In genomic region chr3:148343633-148344361, GRCm38 (mm10) we compare ENCODE assay signal across 8 mouse cellular contexts.
DNase-seq lines count a peak whose midpoint lies in the region; ATAC-seq lines count a peak whose summit lies in the region.
"Had no signal": no experiment of that assay in that cellular context is flagged by ENCODE, and none has a peak within 500 bp of the region (broad histone marks: within the 10 kb centered on the region; RNA-seq: fewer than 3 reads in every experiment).

No protein-coding gene starts in this region.

- H3K27ac ChIP-seq in midbrain, embryonic 14.5 days (replicated peaks; ENCODE audit: low read depth, low read length): peak overlapping the region; percentile 58

- peaks cover 15% of the 10 kb centered on the region for H3K4me1 ChIP-seq in midbrain, embryonic 14.5 days (ENCODE audit: control insufficient read depth, insufficient read depth, low read length)

- intact Hi-C loops in left cerebral cortex, postnatal 14 days (cut with DNase I): no loop called here

- 2% methylated on average over 10 of the region's 10 CpGs for WGBS in midbrain, embryonic 14.5 days

- no peaks in the 10 kb centered on the region for H3K9me3 ChIP-seq in midbrain, embryonic 14.5 days (ENCODE audit: control insufficient read depth, low read length)

- H3K27me3 ChIP-seq in midbrain, embryonic 14.5 days (ENCODE audit: control insufficient read depth, insufficient read depth, low read length): no peaks in the 10 kb centered on the region

- peak overlapping the region; percentile 27 for H3K4me2 ChIP-seq in midbrain, embryonic 14.5 days (ENCODE audit: low read length)

- peak; percentile 81 for ATAC-seq in midbrain, embryonic 14.5 days (ENCODE audit: low FRiP score, low TSS enrichment)

- no peak overlapping the region for H3K9ac ChIP-seq in midbrain, embryonic 14.5 days (replicated peaks; ENCODE audit: low read length)

- H3K36me3 ChIP-seq in midbrain, embryonic 14.5 days (ENCODE audit: control insufficient read depth, insufficient read depth, low read length): no peaks in the 10 kb centered on the region

- no peak overlapping the region for H3K4me3 ChIP-seq in midbrain, embryonic 14.5 days (replicated peaks; ENCODE audit: low read depth, low read length)
- H3K4me3 ChIP-seq: myocyte had no signal

- DNase-seq in WW6 (ENCODE audit: low read depth, low spot score): peak; percentile 20
- DNase-seq in cerebellum, adult 8-10 months: peak; percentile 10
- peak; percentile 7 to 19 for DNase-seq in frontal cortex, postnatal 14 days (ENCODE audit: low spot score in 2 of 2)
- DNase-seq in heart, postnatal 4 days: peak; percentile 78
- DNase-seq in left cerebral cortex, postnatal 14 days (ENCODE audit: low spot score in 2 of 2): peak; percentile 12 to 33
- peak; percentile 74 for DNase-seq in midbrain, embryonic 14.5 days
- peak; percentile 26 to 54 for DNase-seq in urinary bladder, postnatal 36 days (ENCODE audit: low spot score in 2 of 2)

Comparison
In these comparisons a context has a peak if more than half of its experiments do, and no peak if none do; other contexts are left out.
1. DNase-seq: peak in every context shown above with its lines; median percentile 78 in heart, postnatal 4 days; 74 in midbrain, embryonic 14.5 days; 40 in urinary bladder, postnatal 36 days; 22 in left cerebral cortex, postnatal 14 days; 20 in WW6; 13 in frontal cortex, postnatal 14 days; 10 in cerebellum, adult 8-10 months.